In the genomic region with DNA sequence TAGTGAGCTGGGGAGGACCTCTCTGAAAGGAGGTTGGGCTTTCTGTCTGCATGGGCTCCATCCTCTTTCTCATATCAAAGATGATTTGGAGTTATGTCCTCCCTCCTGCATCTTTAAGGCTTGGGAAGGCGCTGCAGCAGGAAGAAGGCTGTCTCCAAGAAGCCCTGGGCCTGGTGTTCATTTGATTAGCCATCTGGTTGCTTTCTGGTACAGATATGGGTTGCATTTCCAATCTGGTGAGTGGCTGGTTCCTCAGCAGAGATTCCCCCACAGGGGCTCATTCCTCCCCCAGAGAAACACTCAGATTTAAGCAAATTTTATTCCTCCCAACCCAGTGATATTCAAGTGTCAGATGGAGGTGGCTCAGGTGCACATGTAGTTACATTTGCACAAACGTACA, we compare ENCODE assay signal across 15 mouse cellular contexts.
DNase-seq lines count a peak whose midpoint lies in the region; ATAC-seq lines count a peak whose summit lies in the region.
"Had no signal": no experiment of that assay in that cellular context is flagged by ENCODE, and none has a peak within 500 bp of the region (broad histone marks: within the 10 kb centered on the region; RNA-seq: fewer than 3 reads in every experiment).

No protein-coding gene starts in this region.

- no peaks in the 10 kb centered on the region for H3K27me3 ChIP-seq in neural tube, embryonic 13.5 days
- 0 out of 2 replicates have a peak, but pooled peaks cover 4% of the 10 kb centered on the region for H3K27me3 ChIP-seq in neural tube, embryonic 15.5 days (replicated peaks)
- H3K27me3 ChIP-seq: heart, embryonic 13.5 days; Patski had no signal

- peak; percentile 75 to 80 for DNase-seq in layer of hippocampus, adult 18-20 months (ENCODE audit: low spot score in 2 of 2)
- no peak for DNase-seq in layer of hippocampus, adult 9-10 months (ENCODE audit: low spot score)
- DNase-seq in layer of hippocampus, postnatal 36 days = peak; percentile 39 to 44
- no peak for DNase-seq in embryo, embryonic 10.5 days (ENCODE audit: low spot score)
- no peak for DNase-seq in adrenal gland, adult (ENCODE audit: inconsistent age in 2 of 2, low spot score in 1 of 2)

- H3K36me3 ChIP-seq in neural tube, embryonic 13.5 days = no peaks in the 10 kb centered on the region
- H3K36me3 ChIP-seq in neural tube, embryonic 15.5 days = peaks cover 6% of the 10 kb centered on the region; the same call in 1 of the 2 replicates
- H3K36me3 ChIP-seq: embryonic facial prominence, embryonic 12.5 days; hindbrain, embryonic 13.5 days; midbrain, embryonic 10.5 days had no signal

- no peak for ATAC-seq in neural tube, embryonic 13.5 days (ENCODE audit: low read depth)
- ATAC-seq in neural tube, embryonic 15.5 days (ENCODE audit: low FRiP score) = no peak
- ATAC-seq: Patski had no signal

- H3K9ac ChIP-seq in neural tube, embryonic 13.5 days = peak overlapping the region; percentile 17; the same call in 1 of the 2 replicates
- no peak overlapping the region for H3K9ac ChIP-seq in neural tube, embryonic 15.5 days (replicated peaks)
- H3K9ac ChIP-seq: embryonic facial prominence, embryonic 12.5 days; forebrain, postnatal 0 days; hindbrain, embryonic 13.5 days had no signal

- no peaks in the 10 kb centered on the region for H3K9me3 ChIP-seq in neural tube, embryonic 13.5 days
- no peaks in the 10 kb centered on the region for H3K9me3 ChIP-seq in neural tube, embryonic 15.5 days (replicated peaks)
- H3K9me3 ChIP-seq: embryonic facial prominence, embryonic 12.5 days; heart, embryonic 13.5 days; hindbrain, embryonic 13.5 days; midbrain, embryonic 10.5 days had no signal

- H3K4me3 ChIP-seq in neural tube, embryonic 13.5 days = no peak overlapping the region
- no peak overlapping the region for H3K4me3 ChIP-seq in neural tube, embryonic 15.5 days (replicated peaks)
- H3K4me3 ChIP-seq: embryonic facial prominence, embryonic 12.5 days; heart, adult 2 months; heart, embryonic 13.5 days; hindbrain, embryonic 13.5 days; midbrain, embryonic 10.5 days had no signal

- 81% methylated on average over 2 of the region's 2 CpGs for WGBS in neural tube, embryonic 13.5 days
- 71% methylated on average over 2 of the region's 2 CpGs for WGBS in neural tube, embryonic 15.5 days

- no peak overlapping the region for H3K4me2 ChIP-seq in neural tube, embryonic 13.5 days
- no peak overlapping the region for H3K4me2 ChIP-seq in neural tube, embryonic 15.5 days
- H3K4me2 ChIP-seq: embryonic facial prominence, embryonic 12.5 days; heart, embryonic 13.5 days; hindbrain, embryonic 13.5 days had no signal

- no peak overlapping the region for H3K27ac ChIP-seq in neural tube, embryonic 13.5 days (replicated peaks)
- no peak overlapping the region for H3K27ac ChIP-seq in neural tube, embryonic 15.5 days (replicated peaks)
- H3K27ac ChIP-seq: embryonic facial prominence, embryonic 12.5 days; heart, adult 2 months; heart, embryonic 13.5 days; hindbrain, embryonic 13.5 days; midbrain, embryonic 10.5 days; stomach, postnatal 0 days had no signal

- H3K4me1 ChIP-seq in neural tube, embryonic 13.5 days (replicated peaks) = peaks cover 15% of the 10 kb centered on the region
- peaks cover 14% of the 10 kb centered on the region for H3K4me1 ChIP-seq in neural tube, embryonic 15.5 days

Comparison
In these comparisons a context has a peak if more than half of its experiments do, and no peak if none do; other contexts are left out.
1. DNase-seq: peak in layer of hippocampus, adult 18-20 months (2 of 2) and layer of hippocampus, postnatal 36 days (2 of 2); none in layer of hippocampus, adult 9-10 months (single experiment), embryo, embryonic 10.5 days (single experiment) and adrenal gland, adult (0 of 2).